In the genomic region with DNA sequence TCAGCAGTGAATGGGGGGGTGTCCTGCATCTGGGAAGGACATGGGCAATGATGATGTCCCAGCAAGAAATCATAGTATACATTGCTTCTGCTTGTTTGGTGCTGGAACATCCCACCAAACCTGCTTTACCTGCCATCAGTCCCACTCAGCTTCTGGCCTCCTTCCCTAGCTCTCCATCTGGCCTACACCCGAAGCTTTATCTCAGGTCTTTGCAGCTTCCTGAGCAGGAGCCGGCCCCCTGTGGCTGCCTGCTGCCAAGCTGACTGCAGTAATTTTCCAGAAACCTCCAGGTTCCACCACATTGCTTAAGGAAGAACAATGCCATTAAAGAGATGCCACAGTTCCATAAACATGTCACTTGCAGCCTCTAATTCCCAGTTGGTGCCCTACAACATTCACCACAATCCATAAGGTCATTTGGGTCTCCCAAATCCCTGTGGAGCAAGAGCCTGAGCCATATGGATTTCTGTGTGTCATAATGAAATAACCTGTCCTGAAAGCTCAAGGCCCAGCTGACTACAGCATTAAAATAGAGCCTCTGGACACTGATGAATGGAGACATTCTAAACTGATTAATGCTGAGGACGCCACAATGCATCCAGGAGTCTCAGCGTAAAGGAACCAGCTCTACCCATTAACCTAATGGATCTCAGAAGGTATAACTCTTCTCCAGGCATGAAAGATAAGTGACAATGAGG, we compare ENCODE assay signal across 14 mouse cellular contexts.
DNase-seq lines count a peak whose midpoint lies in the region; ATAC-seq and TF ChIP-seq lines count a peak whose summit lies in the region.
"Had no signal": no experiment of that assay in that cellular context is flagged by ENCODE, and none has a peak within 500 bp of the region (broad histone marks: within the 10 kb centered on the region; RNA-seq: fewer than 3 reads in every experiment).

No protein-coding gene starts in this region.

- no peaks in the 10 kb centered on the region for H3K4me1 ChIP-seq in hindbrain, postnatal 0 days (ENCODE audit: insufficient read depth, low read length)
- H3K4me1 ChIP-seq: limb, embryonic 15.5 days had no signal

- H3K9me3 ChIP-seq in hindbrain, postnatal 0 days (ENCODE audit: low read length): no peaks in the 10 kb centered on the region
- H3K9me3 ChIP-seq: limb, embryonic 15.5 days had no signal

- ATAC-seq in hindbrain, postnatal 0 days: no peak
- ATAC-seq: Patski had no signal

- no peak overlapping the region for H3K27ac ChIP-seq in hindbrain, postnatal 0 days
- H3K27ac ChIP-seq: limb, embryonic 15.5 days had no signal

- intact Hi-C loops in left cerebral cortex, postnatal 4 days (cut with DNase I): no loop called here

- H3K4me3 ChIP-seq in hindbrain, postnatal 0 days (ENCODE audit: low read length): no peak overlapping the region
- H3K4me3 ChIP-seq: limb, embryonic 15.5 days had no signal

- no peak for TF ChIP-seq CTCF in hindbrain, postnatal 0 days (IDR thresholded peaks at IDR 0.05; ENCODE audit: low read depth)

- H3K4me2 ChIP-seq in hindbrain, postnatal 0 days (ENCODE audit: low read depth, low read length): no peak overlapping the region
- H3K4me2 ChIP-seq: limb, embryonic 15.5 days had no signal

- no peak overlapping the region for H3K9ac ChIP-seq in hindbrain, postnatal 0 days (replicated peaks; ENCODE audit: low read length)
- H3K9ac ChIP-seq: limb, embryonic 15.5 days had no signal

- H3K27me3 ChIP-seq in hindbrain, postnatal 0 days (ENCODE audit: insufficient read depth, low read length): no peaks in the 10 kb centered on the region
- H3K27me3 ChIP-seq: limb, embryonic 15.5 days; Patski had no signal

- DNase-seq in embryo, embryonic 11 days: peak; percentile 16
- DNase-seq in embryo, embryonic 9.5 days (ENCODE audit: extremely low spot score): no peak
- peak; percentile 30 for DNase-seq in left cerebral cortex, postnatal 4 days
- no peak for DNase-seq in left cerebral cortex, adult 11 months (ENCODE audit: low spot score)
- peak; percentile 93 for DNase-seq in cerebellum, adult 8-10 months
- DNase-seq in hindbrain, postnatal 0 days (ENCODE audit: low spot score): peak; percentile 28
- DNase-seq in ovary, adult 18-20 months (ENCODE audit: low spot score): no peak
- no peak for DNase-seq in heart, adult 11 months
- DNase-seq: adrenal gland, adult 2 months; heart, postnatal 10 days; lung, adult 2 months; thymus, adult 18-20 months had no signal

- H3K36me3 ChIP-seq in hindbrain, postnatal 0 days (ENCODE audit: insufficient read depth, low read length): no peaks in the 10 kb centered on the region
- H3K36me3 ChIP-seq: limb, embryonic 15.5 days had no signal

- 54% methylated on average over 4 of the region's 4 CpGs for WGBS in hindbrain, postnatal 0 days

Comparison
In these comparisons a context has a peak if more than half of its experiments do, and no peak if none do; other contexts are left out.
1. DNase-seq: peak in embryo, embryonic 11 days (single experiment), left cerebral cortex, postnatal 4 days (single experiment), cerebellum, adult 8-10 months (single experiment) and hindbrain, postnatal 0 days (single experiment); none in embryo, embryonic 9.5 days (single experiment), left cerebral cortex, adult 11 months (single experiment), ovary, adult 18-20 months (single experiment) and heart, adult 11 months (single experiment).